Mouse (Mus musculus) Patski (cell line): Measurements from ENCODE around the gene Dpf3. TPM values are rescaled to one million over a fixed set of nuclear protein-coding genes. Genes with fewer than 3 reads are reported as not detected.

Experiments
- ATAC-seq: fragments of 100-300 bp; one replicate; pipeline ENCODE4 v1.8.0; 2021
- CTCF ChIA-PET: fragments of 350-600 bp; sonication (Branson Sonifier 250); formaldehyde crosslinking; loops from one replicate; lab custom pipeline; 2022; ENCODE audit warnings: inconsistent platforms; lab: Charles Lee
- POLR2A ChIA-PET: fragments of 350-600 bp; sonication (Branson Sonifier 250); formaldehyde crosslinking; loops from one replicate; lab custom pipeline; 2022; ENCODE audit warnings: antibody characterized with exemption, inconsistent platforms; lab: Charles Lee
- DNase-seq: peaks from one replicate; pipeline ENCODE4 v3.0.0-alpha.2; 2011; ENCODE audit warnings: low read depth, low spot score
- H3K27me3 ChIP-seq: fragments of 371-371 bp; one replicate; pipeline ENCODE4 v1.5.1; 2021
- CTCF ChIP-seq: fragments of 100-300 bp; IDR thresholded peaks from one replicate; pipeline ENCODE4 v1.5.1; 2021
- in situ Hi-C: fragments of 300-500 bp; cut with MboI; formaldehyde crosslinking; loops from 3 replicates; pipeline ENCODE4 v1.11.1; 2018; ENCODE audit warnings: low pct_unique_long_range_greater_than_20kb, mixed read lengths
- polyA plus RNA-seq: library from polyadenylated mRNA; unstranded; gene quantifications from one replicate; pipeline ENCODE4 v1.2.3, GENCODE M21; 2021

The Dpf3 gene
- polyA plus RNA-seq, 1 experiment from 2014 or later, result 0.15 TPM

DNA sequence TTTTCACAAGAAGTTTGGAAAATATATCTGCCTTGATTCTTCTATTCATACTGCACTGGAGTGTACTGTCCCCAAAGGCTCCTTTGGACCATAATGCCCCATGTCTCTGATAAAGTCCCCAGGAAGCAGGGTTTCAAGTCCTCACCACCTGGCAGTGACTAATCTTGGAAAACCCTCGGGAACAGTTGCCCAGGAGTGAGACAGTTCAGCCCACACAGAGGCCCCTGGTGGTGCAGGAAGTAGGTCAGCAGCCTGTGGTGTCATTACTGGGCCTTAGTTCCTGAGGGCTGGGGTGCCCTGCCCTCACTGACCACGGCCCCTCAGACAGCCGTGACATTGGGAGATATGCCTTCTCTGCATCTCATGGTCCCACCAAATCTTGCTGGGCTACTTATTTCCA lies 246.5 kb downstream of the Dpf3 start:
- H3K27me3 ChIP-seq, result peaks cover 16% of the 10 kb centered on the region
- in situ Hi-C loops, result no loop called here
- DNase-seq (no peak), ATAC-seq (no peak)
- ChIA-PET CTCF (no interaction called here), POLR2A (no interaction called here)
- TF ChIP-seq CTCF, result no peak

DNA sequence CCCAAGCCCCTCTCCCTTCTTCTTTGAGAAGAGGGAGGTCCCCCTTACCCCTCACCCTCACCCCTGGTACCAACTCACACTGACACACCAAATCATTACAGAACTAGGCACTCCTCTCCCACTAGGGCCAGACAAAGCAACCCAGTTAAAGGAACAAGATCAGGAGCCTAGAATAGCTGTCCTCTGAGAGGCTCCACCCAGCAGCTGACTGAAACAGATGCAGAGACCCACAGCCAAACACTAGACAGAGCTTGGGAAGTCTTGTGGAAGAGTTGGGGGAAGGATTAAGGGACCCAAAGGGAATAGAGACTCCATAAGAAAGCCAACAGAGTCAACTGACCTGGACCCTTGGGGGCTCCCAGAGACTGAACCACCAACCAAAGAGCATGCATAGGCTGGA lies 246.9 kb downstream of the Dpf3 start:
- peaks cover 16% of the 10 kb centered on the region for H3K27me3 ChIP-seq
- in situ Hi-C loops, result no loop called here
- DNase-seq (no peak), ATAC-seq (no peak)
- CTCF ChIA-PET, result no interaction called here
- POLR2A ChIA-PET, result no interaction called here
- no peak for TF ChIP-seq CTCF

DNA sequence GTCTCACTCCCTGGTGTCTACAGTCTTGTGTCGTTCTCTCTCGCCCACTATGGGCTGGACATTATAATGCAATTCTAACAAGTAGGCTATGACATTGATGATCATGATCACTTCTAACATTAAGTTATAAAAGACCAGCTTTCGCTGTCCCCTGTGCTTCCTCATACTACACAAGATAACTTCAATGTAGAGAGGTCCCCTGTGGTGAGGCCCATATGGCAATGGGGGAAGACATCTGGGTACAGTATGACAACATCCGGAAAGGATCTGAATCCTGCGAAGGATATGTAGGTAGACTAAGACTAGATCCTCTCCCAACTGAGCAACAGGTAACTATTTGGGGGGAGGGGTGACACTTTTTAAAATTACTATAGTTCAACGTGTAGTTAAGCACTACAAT lies 251.7 kb downstream of the Dpf3 start:
- DNase-seq, result no peak
- no peak for TF ChIP-seq CTCF
- H3K27me3 ChIP-seq, result peaks cover 21% of the 10 kb centered on the region
- ATAC-seq, result no peak
- ChIA-PET POLR2A (no interaction called here), CTCF (no interaction called here)
- in situ Hi-C loops, result no loop called here

DNA sequence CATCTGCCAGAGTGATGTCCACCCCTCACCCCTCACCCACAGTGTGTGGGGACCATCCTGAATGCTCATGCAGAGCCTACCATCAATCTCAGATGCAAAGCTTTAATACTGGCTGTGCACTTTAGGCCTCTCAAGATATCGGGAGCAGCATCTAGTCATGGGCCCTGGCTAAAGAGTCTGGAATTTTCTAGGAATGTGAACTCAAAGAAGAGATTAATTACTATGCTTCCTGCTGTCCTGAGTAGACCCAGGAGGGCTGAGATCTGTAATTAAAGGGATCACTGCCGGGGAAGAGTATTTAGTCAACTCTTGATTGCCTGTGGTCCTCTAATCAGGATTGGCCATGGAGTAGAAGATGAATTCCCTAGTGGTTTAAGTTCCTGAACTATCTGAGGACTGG lies 252.5 kb downstream of the Dpf3 start:
- in situ Hi-C loops, result no loop called here
- DNase-seq (no peak), ATAC-seq (no peak)
- POLR2A ChIA-PET, result no interaction called here
- TF ChIP-seq CTCF, result no peak
- CTCF ChIA-PET, result no interaction called here
- peaks cover 21% of the 10 kb centered on the region for H3K27me3 ChIP-seq

DNA sequence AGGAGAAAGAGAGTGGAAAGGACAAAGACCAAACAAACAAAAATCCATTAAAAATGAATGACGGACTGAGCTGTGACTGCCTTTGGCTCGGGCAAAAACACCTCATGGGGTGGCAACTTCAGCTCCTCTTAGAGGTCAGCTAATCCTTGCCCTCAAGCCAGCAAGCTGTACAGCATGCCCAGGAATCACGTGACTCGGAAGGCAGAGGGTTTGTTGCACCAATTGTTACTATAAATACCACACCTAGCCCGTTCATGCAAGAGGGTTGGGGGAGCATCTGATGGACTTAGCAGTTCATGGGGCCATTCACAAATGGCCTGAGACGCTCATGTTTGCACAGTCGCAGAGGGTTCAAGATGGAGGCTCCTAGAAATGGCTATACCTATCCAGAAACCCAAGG lies 253.9 kb downstream of the Dpf3 start:
- ChIA-PET POLR2A (no interaction called here), CTCF (no interaction called here)
- DNase-seq (no peak), ATAC-seq (no peak)
- peaks cover 17% of the 10 kb centered on the region for H3K27me3 ChIP-seq
- in situ Hi-C loops, result no loop called here
- TF ChIP-seq CTCF, result no peak

DNA sequence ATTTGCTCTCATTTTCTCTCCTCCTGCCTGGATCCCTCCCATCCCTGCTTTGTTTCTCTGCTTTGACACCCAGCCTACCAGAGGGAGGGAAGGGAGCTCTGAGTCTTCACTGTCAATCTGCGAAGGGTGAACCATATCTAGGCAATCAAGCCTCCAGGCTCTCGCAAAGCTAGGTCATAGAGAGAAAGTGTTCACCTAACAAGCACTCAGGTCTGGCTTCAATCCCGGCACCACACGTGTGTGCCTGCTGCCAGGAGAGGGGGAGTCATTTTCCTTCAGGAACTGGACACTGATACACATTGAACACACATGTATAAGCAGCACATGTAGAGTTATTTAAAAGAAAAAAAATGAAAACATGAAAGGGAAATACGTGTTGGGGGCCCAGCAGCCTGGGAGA lies 254.6 kb downstream of the Dpf3 start:
- POLR2A ChIA-PET, result no interaction called here
- TF ChIP-seq CTCF, result no peak
- peaks cover 17% of the 10 kb centered on the region for H3K27me3 ChIP-seq
- in situ Hi-C loops, result no loop called here
- DNase-seq (no peak), ATAC-seq (no peak)
- CTCF ChIA-PET, result no interaction called here

DNA sequence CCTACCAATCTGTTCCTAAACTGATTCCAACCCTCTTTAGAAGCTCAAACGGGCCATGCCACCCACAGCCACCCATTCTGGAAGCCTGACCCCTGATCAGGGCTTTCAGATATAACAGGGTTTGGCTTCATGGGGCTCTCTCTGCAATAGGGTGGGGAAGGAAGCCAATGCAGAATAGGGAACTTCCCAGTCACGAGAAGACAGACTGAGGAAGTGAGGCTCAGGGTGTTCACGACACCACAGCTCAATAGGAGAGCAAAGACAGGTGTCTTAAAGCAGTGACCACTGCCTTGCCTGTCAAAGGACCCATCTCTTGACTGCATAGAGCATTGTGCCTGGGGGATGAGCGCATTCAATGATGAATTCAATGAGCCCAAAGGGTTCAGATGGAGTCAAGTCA lies 256.3 kb downstream of the Dpf3 start:
- ATAC-seq, result no peak
- ChIA-PET POLR2A (no interaction called here), CTCF (no interaction called here)
- no peak for TF ChIP-seq CTCF
- no peak for DNase-seq
- in situ Hi-C loops, result no loop called here
- H3K27me3 ChIP-seq, result peaks cover 17% of the 10 kb centered on the region

DNA sequence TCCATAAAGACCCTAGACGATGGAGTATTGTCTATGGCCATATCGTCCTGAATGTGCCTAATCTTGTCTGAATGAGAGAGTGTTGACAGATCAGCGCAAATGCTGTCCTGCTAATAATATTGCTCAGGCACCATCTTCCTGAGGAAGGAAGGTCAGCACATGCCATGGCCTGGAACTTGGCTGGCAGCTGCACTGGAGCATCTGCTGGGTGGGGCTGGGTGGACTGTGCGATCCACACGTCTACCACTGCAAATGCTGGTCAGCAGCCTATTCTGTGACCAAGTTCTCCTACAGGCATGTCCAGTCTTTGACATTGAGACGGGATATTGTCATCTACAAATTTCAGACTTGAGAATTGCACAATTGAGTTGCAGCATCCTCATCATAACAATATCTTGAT lies 257.8 kb downstream of the Dpf3 start:
- TF ChIP-seq CTCF, result no peak
- ATAC-seq (no peak), DNase-seq (no peak)
- in situ Hi-C loops, result no loop called here
- ChIA-PET CTCF (interaction anchor here (0.6 kb wide), 1 partner anchor 48 kb away, joined by 3 read pairs; no protein-coding TSS in a partner anchor), POLR2A (no interaction called here)
- peaks cover 26% of the 10 kb centered on the region for H3K27me3 ChIP-seq

DNA sequence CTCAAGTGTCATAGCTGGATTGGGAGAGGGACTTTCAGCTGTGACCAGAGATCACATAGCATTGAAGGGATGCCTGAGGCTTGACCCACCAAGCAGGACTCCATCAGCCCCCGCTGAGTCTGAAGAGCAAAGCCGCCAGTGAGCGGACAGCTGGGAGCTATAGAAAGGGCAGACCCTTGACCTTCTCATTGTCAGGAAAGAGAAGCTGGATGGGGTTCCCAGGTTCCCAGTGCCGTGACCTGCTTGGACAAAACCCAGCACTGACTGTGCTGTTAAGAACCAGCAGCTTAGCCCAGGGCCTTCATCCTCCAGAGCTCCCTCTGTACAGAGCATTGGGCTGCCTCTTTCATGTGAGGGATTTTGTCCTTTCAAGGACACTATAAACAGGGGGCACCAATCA lies 260.5 kb downstream of the Dpf3 start:
- in situ Hi-C loops, result no loop called here
- no peak for ATAC-seq
- DNase-seq, result no peak
- ChIA-PET CTCF (no interaction called here), POLR2A (no interaction called here)
- peaks cover 26% of the 10 kb centered on the region for H3K27me3 ChIP-seq
- TF ChIP-seq CTCF, result no peak

DNA sequence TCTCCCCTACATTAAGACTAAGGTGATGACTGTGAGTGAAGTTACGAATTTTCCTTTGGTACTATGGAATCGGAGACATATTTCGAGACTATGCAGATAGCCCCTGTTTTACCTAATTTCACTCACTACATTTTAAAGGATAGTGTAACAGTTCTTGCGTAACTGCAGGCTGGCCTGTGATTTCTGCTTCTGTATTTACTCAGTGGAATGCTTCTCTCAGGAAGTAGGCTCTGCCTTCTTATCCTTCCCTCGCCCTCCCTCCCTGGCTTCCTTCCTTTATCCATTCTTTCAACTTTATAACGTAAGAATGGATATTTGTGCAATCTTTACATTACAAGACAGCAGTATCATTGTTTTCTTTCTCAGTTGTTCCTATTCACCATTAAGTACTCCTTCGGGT lies 266.6 kb downstream of the Dpf3 start:
- in situ Hi-C loops, result no loop called here
- TF ChIP-seq CTCF, result no peak
- ChIA-PET CTCF (no interaction called here), POLR2A (no interaction called here)
- H3K27me3 ChIP-seq, result peaks cover 32% of the 10 kb centered on the region
- DNase-seq, result no peak
- ATAC-seq, result no peak

DNA sequence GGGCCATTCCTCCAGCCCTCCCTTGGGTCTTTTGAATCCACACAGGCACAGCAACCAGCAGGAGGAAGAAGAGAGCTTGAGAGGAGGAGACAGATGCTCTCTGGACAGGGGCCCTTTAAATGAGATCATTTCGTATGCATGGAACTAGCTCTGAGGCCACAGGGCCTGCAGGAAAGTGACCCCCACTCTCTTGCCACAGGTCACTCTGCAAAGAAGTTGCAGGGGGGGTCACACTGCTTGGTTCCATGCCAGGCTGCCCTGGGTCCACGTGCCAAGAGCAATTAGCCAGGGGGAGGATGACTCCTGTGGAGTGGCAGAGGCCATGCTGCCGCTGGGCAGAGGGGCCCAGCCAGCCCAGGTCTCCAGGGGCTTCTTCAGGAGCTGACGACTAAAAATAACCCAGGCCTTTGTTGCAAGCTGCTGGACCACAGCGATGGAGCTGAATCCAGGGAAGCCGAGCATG lies 273.6 kb downstream of the Dpf3 start:
- TF ChIP-seq CTCF, result no peak
- DNase-seq (no peak), ATAC-seq (no peak)
- POLR2A ChIA-PET, result no interaction called here
- in situ Hi-C loops, result no loop called here
- peaks cover 30% of the 10 kb centered on the region for H3K27me3 ChIP-seq
- CTCF ChIA-PET, result no interaction called here

DNA sequence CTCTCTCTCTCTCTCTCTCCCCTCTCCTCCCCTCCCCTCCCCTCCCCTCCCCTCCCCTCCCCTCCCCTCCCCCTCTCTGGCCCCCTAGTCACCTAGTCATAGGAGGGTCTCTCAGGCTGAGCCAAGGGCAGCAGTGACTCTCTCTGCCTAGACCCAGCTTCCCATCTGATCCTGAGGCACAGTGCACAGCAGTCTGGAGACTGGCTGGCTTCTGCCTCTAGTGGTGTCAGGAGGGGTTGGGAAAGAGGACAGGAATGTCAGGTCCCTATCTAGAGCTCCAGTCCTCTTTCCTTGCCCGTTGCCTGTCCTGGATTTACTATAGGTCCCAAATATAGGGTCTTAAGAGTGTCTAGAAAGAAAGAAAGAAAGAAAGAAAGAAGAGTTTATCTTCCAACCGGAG lies 275.5 kb downstream of the Dpf3 start:
- ChIA-PET POLR2A (no interaction called here), CTCF (no interaction called here)
- H3K27me3 ChIP-seq, result peaks cover 31% of the 10 kb centered on the region
- no peak for ATAC-seq
- in situ Hi-C loops, result no loop called here
- TF ChIP-seq CTCF, result no peak
- no peak for DNase-seq
